Mouse (Mus musculus) MEL (cell line): ENCODE results near the gene Ctdspl. TPM values are rescaled to one million over a fixed set of nuclear protein-coding genes. Genes with fewer than 3 reads are reported as not detected.

Source experiments
- DNase-seq: peaks from one replicate; pipeline ENCODE4 v3.0.0; 2011; ENCODE audit warnings: low read depth, low spot score
- H3K27ac ChIP-seq: 2 replicates; pipeline ENCODE4 v1.5.1; 2012; ENCODE audit warnings: low read depth, mild to moderate bottlenecking, control low read depth, low read length, moderate library complexity; ENCODE audit not compliant: control insufficient read depth
- H3K27me3 ChIP-seq, 2 experiments: fragments of 150-350 bp in 1 of 2; sonication (generic) in 1 of 2; 2 replicates each; pipeline ENCODE4 v1.6.1; 2012; ENCODE audit warnings: low read length in 2 of 2, mild to moderate bottlenecking in 2 of 2, improper control_type of control experiment in 1 of 2, moderate library complexity in 1 of 2; ENCODE audit not compliant: insufficient read depth in 2 of 2, control insufficient read depth in 1 of 2
- H3K36me3 ChIP-seq, 2 experiments: 2 replicates each; pipeline ENCODE4 v1.6.1; 2012 to 2014; ENCODE audit warnings: low read length in 2 of 2, improper control_type of control experiment in 1 of 2, inconsistent platforms in 1 of 2, mild to moderate bottlenecking in 1 of 2; ENCODE audit not compliant: insufficient read depth in 2 of 2, control insufficient read depth in 1 of 2
- H3K4me1 ChIP-seq, 2 experiments: fragments of 150-350 bp in 1 of 2; sonication (generic) in 1 of 2; 2 replicates each; pipeline ENCODE4 v1.6.1; 2012; ENCODE audit warnings: low read length in 2 of 2, improper control_type of control experiment in 1 of 2, mild to moderate bottlenecking in 1 of 2; ENCODE audit not compliant: insufficient read depth in 2 of 2, control insufficient read depth in 1 of 2
- H3K4me3 ChIP-seq, 2 experiments: fragments of 150-350 bp in 1 of 2; sonication (generic) in 1 of 2; 2 replicates each; pipeline ENCODE4 v1.5.1; 2012; ENCODE audit warnings: low read depth in 2 of 2, low read length in 2 of 2, mild to moderate bottlenecking in 2 of 2, moderate library complexity in 2 of 2, control low read depth in 1 of 2, improper control_type of control experiment in 1 of 2; ENCODE audit not compliant: control insufficient read depth in 1 of 2, insufficient read depth in 1 of 2
- H3K79me2 ChIP-seq: 2 replicates; pipeline ENCODE4 v1.6.1; 2012; ENCODE audit warnings: mild to moderate bottlenecking, low read length, moderate library complexity; ENCODE audit not compliant: control insufficient read depth, poor library complexity, insufficient read depth
- H3K9ac ChIP-seq: 2 replicates; pipeline ENCODE4 v1.6.1; 2012; ENCODE audit warnings: low read depth, mild to moderate bottlenecking, control low read depth, low read length, moderate library complexity; ENCODE audit not compliant: control insufficient read depth, poor library complexity, severe bottlenecking
- H3K9me3 ChIP-seq: fragments of 150-350 bp; sonication (generic); replicated peaks from 2 replicates; pipeline ENCODE4 v1.6.1; 2012; ENCODE audit warnings: mild to moderate bottlenecking, low read length, improper control_type of control experiment, moderate library complexity; ENCODE audit not compliant: insufficient read depth
- BHLHE40 ChIP-seq: IDR thresholded peaks from 2 replicates; pipeline ENCODE4 v1.6.1; 2012; ENCODE audit warnings: low read depth, mild to moderate bottlenecking, inconsistent platforms, low read length, improper control_type of control experiment, borderline replicate concordance
- CHD1 ChIP-seq: IDR thresholded peaks from 2 replicates; pipeline ENCODE4 v1.6.1; 2012; ENCODE audit warnings: low read depth, mild to moderate bottlenecking, inconsistent platforms, low read length, improper control_type of control experiment
- CHD2 ChIP-seq: IDR thresholded peaks from 2 replicates; pipeline ENCODE4 v1.6.1; 2011; ENCODE audit warnings: low read length, improper control_type of control experiment
- CTCF ChIP-seq, 3 experiments: IDR thresholded peaks in 2 of 3; conservative IDR thresholded peaks in 1 of 3; 2 replicates each; pipeline ENCODE4 v1.5.1; 2011 to 2012; ENCODE audit warnings: low read length in 3 of 3, low read depth in 2 of 3, mild to moderate bottlenecking in 2 of 3, improper control_type of control experiment in 1 of 3, inconsistent platforms in 1 of 3, mixed read lengths in 1 of 3, moderate library complexity in 1 of 3; ENCODE audit not compliant: control insufficient read depth in 1 of 3, insufficient read depth in 1 of 3, poor library complexity in 1 of 3, severe bottlenecking in 1 of 3
- E2F4 ChIP-seq: IDR thresholded peaks from 2 replicates; pipeline ENCODE4 v1.6.1; 2011; ENCODE audit warnings: low read depth, low read length, improper control_type of control experiment, borderline replicate concordance
- ETS1 ChIP-seq: IDR thresholded peaks from 2 replicates; pipeline ENCODE4 v1.6.1; 2012; ENCODE audit warnings: low read depth, mild to moderate bottlenecking, inconsistent platforms, low read length, improper control_type of control experiment, moderate library complexity
- GABPA ChIP-seq: IDR thresholded peaks from 2 replicates; pipeline ENCODE4 v1.6.1; 2012; ENCODE audit warnings: low read depth, mild to moderate bottlenecking, inconsistent platforms, low read length, improper control_type of control experiment, moderate library complexity
- HCFC1 ChIP-seq: IDR thresholded peaks from 2 replicates; pipeline ENCODE4 v1.6.1; 2012; ENCODE audit warnings: low read depth, mild to moderate bottlenecking, inconsistent platforms, low read length, improper control_type of control experiment, moderate library complexity
- JUND ChIP-seq: IDR thresholded peaks from 2 replicates; pipeline ENCODE4 v1.6.1; 2011; ENCODE audit warnings: low read depth, mild to moderate bottlenecking, improper control_type of control experiment, low read length
- KAT2A ChIP-seq: conservative IDR thresholded peaks from 2 replicates; pipeline ENCODE4 v1.6.1; 2012; ENCODE audit warnings: low read depth, low read length, improper control_type of control experiment, inconsistent platforms
- MAFK ChIP-seq: IDR thresholded peaks from 2 replicates; pipeline ENCODE4 v1.6.1; 2011; ENCODE audit warnings: low read depth, mild to moderate bottlenecking, low read length, improper control_type of control experiment, borderline replicate concordance
- MAX ChIP-seq: IDR thresholded peaks from 2 replicates; pipeline ENCODE4 v1.6.1; 2011; ENCODE audit warnings: low read length, improper control_type of control experiment
- MAZ ChIP-seq: IDR thresholded peaks from 2 replicates; pipeline ENCODE4 v1.6.1; 2012; ENCODE audit warnings: low read depth, mild to moderate bottlenecking, inconsistent platforms, low read length, improper control_type of control experiment
- MYC ChIP-seq: IDR thresholded peaks from 2 replicates; pipeline ENCODE4 v1.6.1; 2011; ENCODE audit warnings: low read depth, mild to moderate bottlenecking, low read length, improper control_type of control experiment, moderate library complexity
- NRF1 ChIP-seq: IDR thresholded peaks from 2 replicates; pipeline ENCODE4 v1.6.1; 2014; ENCODE audit warnings: low read depth, mild to moderate bottlenecking, inconsistent platforms, low read length, improper control_type of control experiment, moderate library complexity; ENCODE audit not compliant: poor library complexity, insufficient read depth, severe bottlenecking
- POLR2A ChIP-seq, 2 experiments: IDR thresholded peaks; 2 replicates each; pipeline ENCODE4 v1.6.1; 2011 to 2012; ENCODE audit warnings: low read length in 2 of 2, mild to moderate bottlenecking in 2 of 2, control low read depth in 1 of 2, improper control_type of control experiment in 1 of 2, low read depth in 1 of 2, moderate library complexity in 1 of 2; ENCODE audit not compliant: control insufficient read depth in 1 of 2, insufficient read depth in 1 of 2, poor library complexity in 1 of 2
- POLR2AphosphoS2 ChIP-seq: IDR thresholded peaks from 2 replicates; pipeline ENCODE4 v1.6.1; 2011; ENCODE audit warnings: low read length, improper control_type of control experiment
- RAD21 ChIP-seq: IDR thresholded peaks from 2 replicates; pipeline ENCODE4 v1.6.1; 2011; ENCODE audit warnings: mild to moderate bottlenecking, low read depth, low read length, improper control_type of control experiment
- RCOR1 ChIP-seq: IDR thresholded peaks from 2 replicates; pipeline ENCODE4 v1.6.1; 2012; ENCODE audit warnings: low read depth, mild to moderate bottlenecking, inconsistent platforms, low read length, improper control_type of control experiment
- SIN3A ChIP-seq: IDR thresholded peaks from 2 replicates; pipeline ENCODE4 v1.6.1; 2012; ENCODE audit warnings: low read length, improper control_type of control experiment, inconsistent platforms
- SMC3 ChIP-seq: IDR thresholded peaks from 2 replicates; pipeline ENCODE4 v1.6.1; 2011; ENCODE audit warnings: low read depth, low read length, improper control_type of control experiment
- TAL1 ChIP-seq: IDR thresholded peaks from 2 replicates; pipeline ENCODE4 v1.6.1; 2012; ENCODE audit warnings: mild to moderate bottlenecking, inconsistent platforms, low read length, moderate library complexity, mixed read lengths
- TBP ChIP-seq: IDR thresholded peaks from 2 replicates; pipeline ENCODE4 v1.8.0; 2011; ENCODE audit warnings: low read depth, low read length, improper control_type of control experiment
- TCF12 ChIP-seq: IDR thresholded peaks from 2 replicates; pipeline ENCODE4 v1.6.1; 2014; ENCODE audit warnings: low read depth, mild to moderate bottlenecking, inconsistent platforms, low read length, improper control_type of control experiment, moderate library complexity
- USF2 ChIP-seq, 2 experiments: IDR thresholded peaks; 2 replicates each; pipeline ENCODE4 v1.6.1; 2011 to 2012; ENCODE audit warnings: improper control_type of control experiment in 2 of 2, low read length in 2 of 2, borderline replicate concordance in 1 of 2, inconsistent platforms in 1 of 2, low read depth in 1 of 2, mild to moderate bottlenecking in 1 of 2; ENCODE audit not compliant: insufficient read depth in 1 of 2
- ZC3H11A ChIP-seq: IDR thresholded peaks from 2 replicates; pipeline ENCODE4 v1.6.1; 2012; ENCODE audit warnings: low read depth, mild to moderate bottlenecking, inconsistent platforms, low read length, improper control_type of control experiment
- ZNF384 ChIP-seq: IDR thresholded peaks from 2 replicates; pipeline ENCODE4 v1.6.1; 2012; ENCODE audit warnings: low read depth, mild to moderate bottlenecking, inconsistent platforms, low read length, improper control_type of control experiment
- polyA plus RNA-seq, 2 experiments: library from polyadenylated mRNA; stranded (reverse) in 1 of 2; unstranded in 1 of 2; fragments of >175 nt in 1 of 2; fragments of >200 nt in 1 of 2; gene quantifications; 2 replicates each; pipeline versions ENCODE4 v1.2.1 to v1.2.4; 2012; ENCODE audit warnings: low replicate concordance in 2 of 2, low read depth in 1 of 2; ENCODE audit not compliant: insufficient read length in 2 of 2, insufficient read depth in 1 of 2, missing spikeins in 1 of 2
- total RNA-seq: library from RNA; depleted of rRNA; stranded (reverse); fragments of 300-350 nt; gene quantifications from 2 replicates; pipeline ENCODE4 v1.2.3, GENCODE M21; 2012

Gene Ctdspl
- total and polyA plus RNA-seq, 3 experiments = 15.3 to 20.7 TPM; not detected in 1

GRCm38 (mm10) chr9:118915290-118915689, 11.0 kb upstream of the Ctdspl start:
- no peaks in the 10 kb centered on the region for H3K9me3 ChIP-seq
- H3K27me3 ChIP-seq = no peaks in the 10 kb centered on the region
- H3K9ac ChIP-seq = no peak overlapping the region
- H3K4me3 ChIP-seq = no peak overlapping the region
- peaks cover 3 to 10% of the 10 kb centered on the region in 2 experiments; a peak in 3 of 4 replicates for H3K4me1 ChIP-seq
- H3K79me2 ChIP-seq = no peaks in the 10 kb centered on the region
- peak; percentile 76 for DNase-seq
- peaks cover 0 to 4% of the 10 kb centered on the region in 2 experiments; a peak in 2 of 4 replicates for H3K36me3 ChIP-seq
- no peak for TF ChIP-seq TAL1
- peak; percentile 96 for TF ChIP-seq RAD21
- no peak for TF ChIP-seq POLR2AphosphoS2
- peak; percentile 81 for TF ChIP-seq SMC3
- TF ChIP-seq SIN3A = no peak
- no peak for TF ChIP-seq E2F4
- TF ChIP-seq TBP = no peak
- TF ChIP-seq KAT2A = no peak
- no peak for TF ChIP-seq MAFK
- no peak for TF ChIP-seq ZNF384
- peak; percentile 78 for TF ChIP-seq ZC3H11A
- TF ChIP-seq BHLHE40 = peak; percentile 18; the same call in 1 of the 2 replicates
- no peak for TF ChIP-seq POLR2A (IDR thresholded peaks at IDR 0.05; ENCODE audit: control insufficient read depth in 1 of 2, insufficient read depth in 1 of 2, low read depth in 1 of 2, low read length in 2 of 2, poor library complexity in 1 of 2)
- TF ChIP-seq GABPA = no peak
- TF ChIP-seq CHD1 = no peak
- 0 out of 2 replicates have a peak, but pooled peaks have one; percentile 38 for TF ChIP-seq MYC
- TF ChIP-seq JUND = no peak
- TF ChIP-seq CHD2 = no peak
- TF ChIP-seq MAX = 0 out of 2 replicates have a peak, but pooled peaks have one; percentile 10
- TF ChIP-seq CTCF (IDR thresholded peaks at IDR 0.05 in 2 of 3, conservative IDR thresholded peaks at IDR 0.05 in 1 of 3; ENCODE audit: control insufficient read depth in 1 of 3, insufficient read depth in 1 of 3, low read depth in 2 of 3, low read length in 3 of 3, poor library complexity in 1 of 3, severe bottlenecking in 1 of 3) = peak; percentile 82 to 92 (median 84)
- TF ChIP-seq TCF12 = no peak
- no peak for TF ChIP-seq USF2 (IDR thresholded peaks at IDR 0.05; ENCODE audit: borderline replicate concordance in 1 of 2, insufficient read depth in 1 of 2, low read depth in 1 of 2, low read length in 2 of 2)
- no peak overlapping the region for H3K27ac ChIP-seq

DNA sequence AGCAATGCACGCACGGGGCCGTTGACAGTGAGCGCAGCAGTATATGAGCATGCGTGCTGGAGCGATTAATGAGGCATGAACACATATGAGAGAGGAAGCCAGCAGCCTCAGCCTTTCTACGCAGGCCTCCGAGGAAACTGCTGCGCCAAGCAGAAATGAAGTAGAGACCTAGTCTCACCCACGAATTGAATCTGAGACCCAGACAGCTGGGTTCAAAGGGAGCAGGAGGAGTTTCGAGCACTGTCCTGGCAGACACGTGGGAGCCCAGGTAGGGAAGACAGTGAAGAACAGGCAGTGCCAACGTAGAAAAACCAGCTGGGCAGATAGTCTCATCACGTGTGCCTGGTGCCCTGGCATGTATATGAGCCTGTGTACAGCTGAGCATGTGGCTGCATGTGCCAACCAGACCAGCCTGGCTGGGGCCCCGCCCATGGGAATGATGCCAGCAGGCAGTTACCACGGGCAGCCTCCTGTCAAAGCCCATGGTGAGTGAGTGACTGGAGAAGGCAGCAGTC, 6.5 kb upstream of the Ctdspl start:
- Histone ChIP-seq H3K27me3 (no peaks in the 10 kb centered on the region), H3K79me2 (peaks cover 3% of the 10 kb centered on the region; the same call in 1 of the 2 replicates), H3K4me3 (no peak overlapping the region), H3K27ac (no peak overlapping the region), H3K4me1 (peaks cover 0 to 15% of the 10 kb centered on the region in 2 experiments; a peak in 2 of 4 replicates), H3K36me3 (peaks cover 0 to 4% of the 10 kb centered on the region in 2 experiments; a peak in 2 of 4 replicates), H3K9ac (no peak overlapping the region), H3K9me3 (no peaks in the 10 kb centered on the region)
- no peak for TF ChIP-seq CHD1
- TF ChIP-seq TAL1 = no peak
- TF ChIP-seq SMC3 = no peak
- no peak for TF ChIP-seq HCFC1
- no peak for TF ChIP-seq E2F4
- no peak for TF ChIP-seq ZC3H11A
- TF ChIP-seq ZNF384 = no peak
- TF ChIP-seq RCOR1 = no peak
- TF ChIP-seq NRF1 = no peak
- no peak for TF ChIP-seq ETS1
- TF ChIP-seq MAZ = no peak
- DNase-seq = no peak
